Mouse (Mus musculus): ENCODE measurements around the gene Arhgef2.
A peak's percentile ranks its signal among the peaks of the same experiment; 100 is the strongest.
"Not testable (repeated sequence)": the region's sequence is repeated elsewhere in the genome, so short reads cannot be mapped to it uniquely, and the experiment has no call there.

Gene Arhgef2

GRCm38 (mm10) chr3:88591950-88592731 lies 13.6 kb upstream of the Arhgef2 start:
- no peak for DNase-seq

DNA sequence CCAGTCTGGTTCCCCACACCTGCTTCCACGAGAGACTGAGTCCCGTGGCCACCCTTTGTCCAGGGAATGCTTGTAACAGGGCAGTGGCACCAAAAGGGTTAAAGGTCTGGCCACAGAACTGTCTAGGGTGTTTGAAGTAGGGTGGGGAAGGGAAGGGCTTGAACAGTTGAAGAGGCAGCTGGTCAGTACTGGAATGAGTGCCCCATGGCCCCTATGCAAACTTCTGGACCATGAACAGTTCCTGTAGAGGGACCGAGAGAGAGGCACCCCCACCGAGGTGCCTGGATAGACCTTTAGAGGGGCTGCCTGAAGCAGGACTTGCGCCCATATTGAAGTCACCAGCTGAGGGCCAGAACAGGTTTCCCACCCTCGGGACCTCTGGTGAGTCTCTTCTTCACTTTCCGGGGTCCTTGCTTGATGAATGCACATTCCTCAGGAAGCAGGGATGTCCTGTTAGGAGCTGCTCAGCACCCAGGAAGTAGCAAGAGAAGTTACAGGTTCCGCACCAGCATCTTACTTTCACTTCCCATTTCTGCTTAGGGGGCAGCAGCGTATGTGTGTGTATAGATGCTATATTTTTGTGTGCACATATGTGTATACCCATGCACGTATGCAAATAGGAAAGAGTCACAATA lies 12.7 kb upstream of the Arhgef2 start:
- no peak for DNase-seq

DNA sequence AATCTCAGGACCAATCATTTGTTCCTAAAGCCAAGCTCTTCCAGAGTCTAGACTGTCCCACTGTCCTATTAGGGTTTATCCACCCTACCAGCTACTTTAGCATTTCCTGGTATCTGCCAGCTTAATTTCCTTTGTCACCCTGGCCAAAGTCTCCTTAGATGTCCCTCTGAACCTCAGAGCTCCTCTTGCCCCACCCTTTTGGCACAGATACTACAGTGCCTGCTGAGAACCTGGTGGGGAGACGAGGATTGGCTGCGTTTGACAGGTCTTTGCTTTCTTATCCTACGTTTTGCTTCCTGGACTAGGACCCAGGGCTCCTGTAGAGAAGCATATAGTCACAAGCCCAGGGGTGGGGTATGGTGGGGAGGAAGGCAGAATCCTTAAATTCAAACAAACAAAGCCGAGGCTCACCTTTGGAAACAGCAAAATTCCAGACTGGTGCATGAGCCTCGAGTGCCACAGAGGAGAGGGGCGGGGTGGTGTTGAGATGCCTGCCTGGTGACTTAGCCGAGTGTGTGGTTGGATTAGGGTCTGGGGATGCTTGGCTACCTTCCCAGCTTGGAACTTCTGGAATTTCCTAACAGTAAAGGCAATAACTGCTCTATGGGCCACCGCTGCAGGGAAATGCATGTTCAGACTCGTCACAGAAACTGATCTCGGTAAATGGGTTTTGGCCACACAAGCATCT lies 11.7 kb upstream of the Arhgef2 start:
- DNase-seq: no peak

GRCm38 (mm10) chr3:88596547-88596946 lies 9.2 kb upstream of the Arhgef2 start:
- DNase-seq: not testable (repeated sequence)

- no peak for DNase-seq
Observed at GRCm38 (mm10) chr3:88602466-88602865, 3.3 kb upstream of the Arhgef2 start.

GRCm38 (mm10) chr3:88603714-88604161 lies 2.0 kb upstream of the Arhgef2 start:
- DNase-seq: no peak

- no peak for DNase-seq
Observed at GRCm38 (mm10) chr3:88604863-88605262, 903 bp upstream of the Arhgef2 start.

DNA sequence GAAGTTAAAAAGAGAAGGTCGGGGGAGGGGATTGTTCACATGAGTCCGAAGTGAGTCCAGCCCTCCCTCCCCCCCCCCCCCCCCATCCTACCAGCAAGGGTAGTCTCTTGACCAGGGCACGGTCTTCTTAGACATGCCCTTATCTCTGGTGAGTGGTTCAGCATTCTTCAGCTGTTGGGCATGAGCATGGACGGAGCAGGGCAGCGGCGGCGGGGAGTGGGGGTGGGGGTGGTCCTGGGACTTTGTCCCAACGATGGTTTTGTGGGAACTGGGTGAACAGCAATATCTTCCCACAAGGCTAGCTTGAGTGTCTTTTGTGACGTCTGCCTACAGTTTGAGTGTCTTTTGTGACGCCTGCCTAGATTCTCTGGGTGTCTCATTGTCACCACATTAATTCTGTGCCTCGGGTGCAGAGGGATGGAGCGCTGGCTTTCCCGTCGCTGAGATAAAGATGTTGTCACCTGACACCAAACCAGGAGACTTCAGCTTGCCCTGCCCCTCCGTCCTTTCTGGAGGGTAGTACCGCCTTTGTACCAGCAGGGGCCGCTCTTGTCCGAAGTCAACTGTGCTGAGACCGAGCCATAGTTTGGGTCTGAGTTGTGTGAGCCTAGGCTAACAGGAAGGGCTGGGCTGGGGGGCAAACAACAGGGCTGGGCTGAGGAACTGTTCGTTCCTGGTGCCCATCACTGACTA lies 1.4 kb downstream of the Arhgef2 start:
- peak; percentile 82 for DNase-seq

DNA sequence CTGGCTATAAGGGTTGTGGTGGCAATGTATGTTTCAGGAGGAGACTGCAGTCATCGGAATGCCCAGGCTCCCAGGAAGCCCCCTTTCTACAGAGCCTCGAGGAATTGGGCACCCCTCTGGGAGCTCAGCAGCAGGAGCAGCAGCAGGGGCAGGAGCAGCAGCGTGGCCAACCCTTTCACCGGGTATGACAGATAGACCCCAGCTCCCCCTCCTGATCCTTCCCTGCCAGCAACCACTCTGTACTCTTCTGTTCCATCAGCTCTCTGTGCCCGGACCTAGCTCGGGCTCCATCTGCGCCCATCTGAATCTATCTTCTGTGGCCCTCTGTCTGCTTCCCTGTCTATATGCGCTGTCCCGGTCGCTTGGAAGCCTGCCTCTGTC lies 2.0 kb downstream of the Arhgef2 start:
- no peak for DNase-seq

DNA sequence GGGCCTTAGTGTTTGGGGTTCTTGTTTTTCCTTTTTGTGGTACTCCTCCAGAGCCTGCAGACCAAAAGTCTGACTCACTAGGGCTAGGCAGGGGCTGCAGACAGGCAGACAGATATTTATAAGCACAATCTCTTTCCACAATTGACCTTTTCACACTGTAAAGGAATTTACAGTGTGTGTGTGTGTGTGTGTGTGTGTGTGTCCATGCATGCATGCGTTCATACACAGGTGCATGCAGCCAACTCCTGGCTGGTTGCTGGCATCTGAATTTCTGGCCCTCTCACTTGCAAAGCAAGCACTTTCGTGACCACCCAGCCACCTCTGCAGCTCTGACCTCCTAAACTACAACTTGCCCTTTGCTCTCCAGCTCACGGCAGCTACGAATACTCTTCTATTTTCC lies 3.3 kb downstream of the Arhgef2 start:
- no peak for DNase-seq

- no peak for DNase-seq
Observed at GRCm38 (mm10) chr3:88614418-88614817, 8.7 kb downstream of the Arhgef2 start.

- no peak for DNase-seq
Observed at GRCm38 (mm10) chr3:88615117-88615516, 9.4 kb downstream of the Arhgef2 start.

DNA sequence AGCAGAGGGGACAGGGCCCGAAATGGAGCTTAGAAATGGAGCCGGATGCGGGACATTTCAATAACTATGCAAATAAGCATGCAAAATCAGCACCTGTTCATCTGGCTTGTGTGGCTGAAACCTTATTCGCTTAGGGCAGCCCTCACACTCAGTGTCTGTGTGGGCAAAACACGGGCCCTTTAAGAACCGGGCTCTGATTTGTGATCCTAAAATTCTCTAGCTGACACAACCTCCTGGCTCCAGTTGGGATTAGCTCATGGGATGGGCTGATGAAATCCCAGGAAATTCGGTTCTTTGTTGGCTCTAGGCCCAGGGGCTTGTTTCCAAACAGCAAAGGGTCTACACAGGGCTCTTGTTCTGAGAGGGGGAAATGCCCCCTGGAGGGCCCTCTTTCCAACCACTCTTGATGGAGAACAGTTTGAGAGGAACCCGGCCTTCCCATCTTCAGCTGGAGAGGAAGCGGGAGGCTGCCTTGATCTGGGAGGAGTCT lies 10.2 kb downstream of the Arhgef2 start:
- no peak for DNase-seq

- DNase-seq: no peak
Observed at GRCm38 (mm10) chr3:88616951-88617500, 11.3 kb downstream of the Arhgef2 start.

DNA sequence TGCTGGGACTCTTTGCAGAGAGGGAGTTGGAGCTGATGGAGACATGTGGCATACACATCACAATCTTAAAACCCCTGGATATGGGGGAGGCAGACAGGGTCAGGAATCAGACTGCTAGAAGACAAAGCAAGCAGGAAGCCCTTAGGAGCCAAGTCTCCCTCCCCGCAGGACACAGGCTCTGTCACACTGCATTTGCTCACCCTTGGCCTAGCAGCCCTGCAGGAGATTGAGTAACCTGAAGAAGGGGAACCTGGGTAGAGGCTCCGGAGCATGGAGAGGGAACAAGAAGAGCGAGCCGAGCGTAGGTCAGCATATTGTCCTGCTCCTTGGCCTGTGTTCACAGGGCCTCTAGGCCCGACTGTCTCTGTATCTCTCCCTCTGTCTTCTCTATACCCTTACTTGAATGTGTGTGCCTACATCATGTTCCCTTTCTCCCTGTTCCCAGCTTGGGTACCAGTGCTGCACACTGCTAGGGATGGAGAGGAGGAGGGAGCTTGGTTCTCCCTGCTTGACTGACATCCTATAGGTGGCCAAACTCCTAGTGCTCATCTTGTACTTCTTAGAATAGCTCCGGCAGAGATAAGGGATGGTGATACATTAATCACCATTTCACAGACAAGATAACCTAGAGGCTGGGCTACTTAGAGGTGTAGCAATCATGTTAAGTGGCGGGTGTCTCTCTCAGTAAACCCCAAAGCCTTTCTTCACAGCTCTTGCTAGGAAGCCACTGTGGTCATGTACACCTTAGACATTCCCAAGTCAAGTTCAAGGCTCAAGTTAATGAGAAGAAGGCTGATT lies 12.5 kb downstream of the Arhgef2 start:
- DNase-seq: no peak

GRCm38 (mm10) chr3:88619113-88620097 lies 13.6 kb downstream of the Arhgef2 start:
- DNase-seq: no peak

GRCm38 (mm10) chr3:88620146-88620991 lies 14.6 kb downstream of the Arhgef2 start:
- no peak for DNase-seq

- peak; percentile 59 for DNase-seq
Observed at GRCm38 (mm10) chr3:88620992-88621536, 15.3 kb downstream of the Arhgef2 start.

DNA sequence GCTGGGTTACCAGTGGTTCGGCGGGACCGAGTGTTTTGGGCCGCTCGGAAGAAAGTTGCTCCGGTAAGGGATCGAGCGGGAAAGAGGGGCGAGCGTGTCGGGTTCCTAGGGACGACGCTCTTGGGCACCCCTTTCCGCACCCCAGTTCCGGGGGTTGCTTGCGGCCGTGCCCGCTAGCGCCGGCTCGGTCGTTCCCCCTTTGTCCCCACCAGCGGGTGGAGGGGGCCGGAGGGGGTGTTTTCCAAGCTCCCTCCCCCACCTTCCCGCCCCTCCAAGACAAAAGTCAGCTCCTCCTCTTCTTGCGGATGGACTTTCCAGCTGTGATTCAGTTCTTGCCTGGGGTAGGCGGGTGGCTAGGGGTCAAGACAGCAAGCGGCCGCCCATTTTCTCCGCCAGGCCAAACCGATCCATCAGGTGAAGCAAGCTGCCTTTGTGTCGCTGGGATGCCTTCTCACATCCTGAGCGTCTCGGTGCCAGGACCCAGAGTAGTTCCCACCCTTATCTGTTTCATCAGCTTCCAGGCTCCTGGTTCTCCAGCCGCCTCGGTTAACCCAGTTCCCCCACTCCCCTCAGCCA lies 15.9 kb downstream of the Arhgef2 start:
- no peak for DNase-seq
